Mouse (Mus musculus) spleen, postnatal 4 days (tissue): ENCODE data around the gene Tmbim7.
A peak's percentile ranks its signal among the peaks of the same experiment; 100 is the strongest.

Source experiments
- DNase-seq, 2 experiments: peaks; one replicate each; pipeline ENCODE4 v3.0.0; 2022; ENCODE audit warnings: low spot score in 2 of 2

Tmbim7 gene

DNA sequence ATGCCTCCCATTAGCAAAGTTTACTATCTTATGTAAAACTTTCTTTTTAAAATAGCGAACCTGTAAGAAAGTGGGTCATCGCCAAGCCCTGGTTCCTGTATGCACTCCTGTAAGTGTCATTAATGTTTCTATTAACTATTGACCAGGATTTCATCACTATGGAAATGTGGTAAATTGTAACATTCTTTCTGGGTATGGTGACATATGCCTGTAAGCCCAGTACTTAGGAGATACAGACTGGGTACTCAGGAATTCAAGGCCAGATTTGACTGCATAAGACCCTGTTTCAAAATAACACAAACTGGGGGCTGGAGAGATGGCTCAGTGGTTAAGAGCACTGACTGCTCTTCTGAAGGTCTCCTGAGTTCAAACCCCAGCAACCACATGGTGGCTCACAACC, 14.2 kb downstream of the Tmbim7 start:
- DNase-seq = no peak

DNA sequence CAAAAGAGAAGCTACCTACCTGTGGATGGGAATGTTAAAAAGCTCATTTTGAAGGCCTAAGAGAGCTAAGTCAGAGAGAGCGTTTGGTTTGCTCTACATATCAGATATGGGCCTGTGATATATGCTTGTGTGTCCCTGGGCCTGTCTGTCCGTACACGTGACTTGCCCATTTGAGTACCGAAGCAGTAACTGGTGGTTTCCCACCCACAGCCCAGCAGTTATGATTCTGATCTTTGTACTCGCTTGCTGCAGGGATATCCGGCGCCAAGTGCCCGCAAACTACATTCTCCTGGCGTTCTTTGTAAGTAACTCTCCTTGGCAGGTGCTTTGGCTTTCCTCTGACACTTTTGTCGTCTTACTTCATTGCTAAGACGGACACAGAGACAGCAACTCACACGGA, 15.6 kb downstream of the Tmbim7 start:
- DNase-seq = no peak

DNA sequence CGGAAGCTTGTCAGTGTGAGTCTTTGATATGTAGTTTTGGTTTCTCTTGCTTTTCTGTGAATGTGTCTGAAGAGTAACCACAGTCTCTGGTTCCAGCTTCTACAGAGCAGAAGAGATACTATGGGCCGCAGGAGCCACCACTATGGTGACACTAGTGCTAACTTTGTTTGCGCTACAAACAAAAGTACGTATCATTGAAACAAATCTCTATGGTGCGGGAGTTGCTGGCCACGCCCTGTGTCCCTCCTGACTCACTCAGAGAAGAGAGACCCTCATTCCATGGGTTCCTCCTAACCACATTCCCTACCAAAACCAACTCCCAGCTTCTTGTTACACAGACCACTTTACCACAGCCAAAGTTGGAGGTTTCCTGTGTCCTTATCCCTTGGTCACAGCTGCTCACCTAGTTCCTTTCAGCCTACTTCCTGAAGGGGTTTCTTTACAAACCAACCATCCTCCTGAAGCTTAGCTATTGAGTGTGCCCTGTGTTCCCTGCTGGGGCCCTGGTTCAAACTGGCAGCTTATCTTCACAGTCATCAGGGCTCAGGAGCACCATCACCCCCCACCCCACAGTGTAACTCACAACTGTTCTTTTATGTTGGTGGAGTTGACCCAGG, 19.1 kb downstream of the Tmbim7 start:
- no peak for DNase-seq

GRCm38 (mm10) chr5:3688298-3688697, 37.3 kb downstream of the Tmbim7 start:
- no peak for DNase-seq

DNA sequence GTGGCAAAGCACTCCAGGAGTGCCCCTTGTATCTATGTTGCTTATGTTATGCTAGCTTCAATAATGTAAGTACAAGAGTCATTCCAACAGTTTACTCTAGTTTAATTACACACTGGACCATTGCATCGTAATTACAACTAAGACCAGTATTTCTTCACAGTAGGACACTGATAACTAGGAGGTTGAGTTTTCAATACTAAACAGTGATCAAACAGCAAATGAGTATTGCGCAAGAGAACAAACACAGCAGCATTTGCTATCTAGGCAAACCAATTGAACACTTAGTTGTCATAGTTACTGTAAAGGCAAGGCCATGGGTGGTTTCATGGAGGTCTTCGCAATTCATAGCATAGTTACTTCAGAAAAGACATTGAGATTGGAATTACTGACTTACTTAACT, 40.3 kb downstream of the Tmbim7 start:
- no peak for DNase-seq

DNA sequence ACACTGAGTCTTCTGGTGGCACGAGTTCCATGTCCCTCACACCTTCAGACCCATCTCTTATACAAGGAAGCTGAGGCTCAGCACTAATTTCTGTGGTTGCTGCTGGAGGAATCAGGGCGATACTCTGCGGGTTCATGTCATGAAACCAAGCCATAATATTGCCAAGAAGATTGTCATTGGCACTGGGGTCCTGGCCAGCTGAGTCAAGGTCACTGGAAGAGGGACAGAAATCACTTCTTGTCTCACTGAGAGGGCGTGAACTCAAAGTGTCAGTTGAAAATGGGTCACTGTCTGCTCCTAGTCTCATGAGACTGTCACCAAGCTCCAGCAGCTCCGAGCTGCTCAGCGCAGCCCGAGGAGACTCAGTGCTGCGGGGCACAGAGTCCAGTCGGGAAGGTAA, 42.0 kb downstream of the Tmbim7 start:
- DNase-seq = peak in 1 of 2 experiments; percentile 44

DNA sequence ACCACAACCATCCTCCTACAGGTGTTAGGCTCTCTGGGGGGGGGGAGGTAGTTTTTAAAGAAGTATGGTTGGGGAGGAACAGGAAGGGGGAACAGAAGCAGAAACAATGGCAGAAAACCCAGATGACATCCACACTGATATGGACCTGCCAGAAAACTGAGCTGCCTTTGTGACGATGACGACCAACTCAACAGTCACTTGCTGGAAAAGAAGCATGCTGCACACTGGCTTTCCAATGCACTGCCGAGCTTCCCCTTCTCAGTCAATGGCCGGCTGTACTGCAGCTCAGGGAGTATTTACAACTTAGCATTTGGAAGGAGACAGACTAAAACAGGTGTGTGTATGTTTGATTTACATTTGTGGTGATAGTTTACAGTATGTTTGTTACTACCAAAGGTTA, 44.2 kb downstream of the Tmbim7 start:
- peak in 1 of 2 experiments; percentile 51 for DNase-seq

DNA sequence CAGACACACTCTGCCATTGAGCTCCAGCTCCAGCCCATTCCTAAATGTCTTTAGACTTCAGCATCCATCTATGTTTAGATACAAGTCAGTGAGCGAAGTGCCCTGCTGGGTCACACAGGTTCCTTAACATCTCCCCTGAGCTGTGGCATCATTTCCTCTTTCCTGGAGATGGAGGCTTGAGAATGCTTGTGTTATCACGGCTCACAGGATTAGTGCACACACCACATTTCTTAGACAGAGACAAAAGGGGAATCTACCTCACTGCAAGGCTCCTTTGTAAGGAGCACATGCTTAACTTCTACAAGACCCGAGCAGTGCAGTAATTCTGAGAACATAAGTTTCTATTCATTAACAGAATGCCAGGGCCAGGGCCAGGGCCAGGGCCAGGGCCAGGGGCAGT, 45.0 kb downstream of the Tmbim7 start:
- no peak for DNase-seq

- DNase-seq = no peak
These were observed 49.0 kb downstream of the Tmbim7 start for GRCm38 (mm10) chr5:3700025-3700424.

DNA sequence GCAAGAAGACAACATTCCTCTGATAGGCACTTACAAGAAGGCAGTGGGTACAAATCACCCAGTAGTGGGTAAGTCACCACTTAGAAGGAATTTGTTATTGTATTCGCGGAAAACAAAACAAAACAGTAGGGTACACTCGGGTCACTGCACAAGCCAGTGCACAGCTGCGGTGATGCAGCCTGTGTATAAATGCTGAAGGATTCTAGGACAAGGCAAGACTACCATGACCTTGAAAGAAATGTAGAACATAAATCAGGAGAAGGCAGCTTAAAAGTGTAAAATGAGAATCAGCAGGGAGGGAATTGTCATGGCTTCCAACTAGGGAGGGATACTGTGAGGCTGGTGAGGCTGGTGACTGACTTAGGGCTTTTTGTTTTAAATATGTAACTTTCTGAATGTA, 51.2 kb downstream of the Tmbim7 start:
- no peak for DNase-seq

- DNase-seq = no peak
These were observed 64.8 kb downstream of the Tmbim7 start for GRCm38 (mm10) chr5:3715800-3716199.

- no peak for DNase-seq
These were observed 68.4 kb downstream of the Tmbim7 start for GRCm38 (mm10) chr5:3719371-3719770.

GRCm38 (mm10) chr5:3722873-3723272, 71.9 kb downstream of the Tmbim7 start:
- DNase-seq = no peak

- DNase-seq = no peak
These were observed 72.4 kb downstream of the Tmbim7 start for GRCm38 (mm10) chr5:3723415-3723814.

GRCm38 (mm10) chr5:3725491-3725890, 74.5 kb downstream of the Tmbim7 start:
- DNase-seq = no peak

GRCm38 (mm10) chr5:3728820-3729219, 77.8 kb downstream of the Tmbim7 start:
- no peak for DNase-seq
